Mouse (Mus musculus): ENCODE measurements around the gene Enthd1.

- TF ChIP-seq CTCF (IDR thresholded peaks at IDR 0.05; ENCODE audit: borderline replicate concordance, control insufficient read depth, extremely low read depth, insufficient read depth, low read length, poor library complexity) (no peak), POLR2A (IDR thresholded peaks at IDR 0.05; ENCODE audit: control insufficient read depth, extremely low read depth, insufficient read depth, low read length, poor library complexity) (no peak)
Observed at GRCm38 (mm10) chr15:80415132-80415531, 149.8 kb downstream of the Enthd1 start.
